9 mouse cellular contexts compared by ENCODE assay signal in genomic region chr2:164970631-164971196, GRCm38 (mm10). TPM values are rescaled to one million over a fixed set of nuclear protein-coding genes. Genes with fewer than 3 reads are reported as not detected.
DNase-seq lines count a peak whose midpoint lies in the region; ATAC-seq lines count a peak whose summit lies in the region.
"Had no signal": no experiment of that assay in that cellular context is flagged by ENCODE, and none has a peak within 500 bp of the region (broad histone marks: within the 10 kb centered on the region; RNA-seq: fewer than 3 reads in every experiment).

No protein-coding gene starts in this region.

- H3K27ac ChIP-seq in heart, embryonic 10.5 days: no peak overlapping the region
- no peak overlapping the region for H3K27ac ChIP-seq in forebrain, embryonic 16.5 days (ENCODE audit: low read length)
- H3K27ac ChIP-seq in limb, embryonic 12.5 days: no peak overlapping the region
- H3K27ac ChIP-seq: liver, embryonic 15.5 days had no signal

- peak overlapping the region; percentile 52 for H3K9ac ChIP-seq in forebrain, embryonic 16.5 days (replicated peaks; ENCODE audit: low read depth, low read length)
- H3K9ac ChIP-seq in limb, embryonic 12.5 days (replicated peaks): no peak overlapping the region
- H3K9ac ChIP-seq: liver, embryonic 15.5 days had no signal

- no peak for DNase-seq in heart, embryonic 10.5 days (ENCODE audit: low spot score)
- DNase-seq in heart, postnatal 4 days: no peak
- DNase-seq in cerebellum, adult 11-12 months: peak; percentile 90
- peak; percentile 76 to 79 for DNase-seq in right cerebral cortex, postnatal 10 days (ENCODE audit: low spot score in 2 of 2)
- no peak for DNase-seq in ovary, postnatal 10 days (ENCODE audit: low spot score)
- DNase-seq in ovary, postnatal 36 days (ENCODE audit: low spot score): no peak

- H3K4me1 ChIP-seq in heart, embryonic 10.5 days: peaks cover 31% of the 10 kb centered on the region
- H3K4me1 ChIP-seq in forebrain, embryonic 16.5 days (replicated peaks; ENCODE audit: control insufficient read depth, insufficient read depth, low read length): peaks cover 32% of the 10 kb centered on the region
- peaks cover 24% of the 10 kb centered on the region for H3K4me1 ChIP-seq in limb, embryonic 12.5 days (replicated peaks)

- peak overlapping the region; percentile 84 for H3K4me2 ChIP-seq in forebrain, embryonic 16.5 days (ENCODE audit: low read length)
- peak overlapping the region; percentile 49 for H3K4me2 ChIP-seq in limb, embryonic 12.5 days
- H3K4me2 ChIP-seq: liver, embryonic 15.5 days had no signal

- H3K36me3 ChIP-seq in heart, embryonic 10.5 days: no peaks in the 10 kb centered on the region
- no peaks in the 10 kb centered on the region for H3K36me3 ChIP-seq in forebrain, embryonic 16.5 days (ENCODE audit: control insufficient read depth, insufficient read depth)
- H3K36me3 ChIP-seq in limb, embryonic 12.5 days: no peaks in the 10 kb centered on the region
- H3K36me3 ChIP-seq: liver, embryonic 15.5 days had no signal

- H3K9me3 ChIP-seq in heart, embryonic 10.5 days: no peaks in the 10 kb centered on the region
- H3K9me3 ChIP-seq in forebrain, embryonic 16.5 days (ENCODE audit: control insufficient read depth, low read length): no peaks in the 10 kb centered on the region
- H3K9me3 ChIP-seq in limb, embryonic 12.5 days: no peaks in the 10 kb centered on the region
- H3K9me3 ChIP-seq: liver, embryonic 15.5 days had no signal

- peaks cover 96% of the 10 kb centered on the region for H3K27me3 ChIP-seq in heart, embryonic 10.5 days (ENCODE audit: insufficient read depth, poor library complexity, severe bottlenecking)
- peaks cover 36% of the 10 kb centered on the region for H3K27me3 ChIP-seq in forebrain, embryonic 16.5 days (replicated peaks; ENCODE audit: control insufficient read depth, insufficient read depth, low read length)
- peaks cover 91% of the 10 kb centered on the region for H3K27me3 ChIP-seq in limb, embryonic 12.5 days

- peak; percentile 53 for ATAC-seq in forebrain, embryonic 16.5 days
- ATAC-seq in limb, embryonic 12.5 days (ENCODE audit: insufficient number of reproducible peaks, insufficient read depth, low FRiP score, low TSS enrichment, low read depth): no peak

- WGBS in heart, embryonic 10.5 days: under 1% methylated on average over 42 of the region's 42 CpGs
- under 1% methylated on average over 41 of the region's 42 CpGs for WGBS in forebrain, embryonic 16.5 days
- under 1% methylated on average over 41 of the region's 42 CpGs for WGBS in limb, embryonic 12.5 days

- H3K4me3 ChIP-seq in heart, embryonic 10.5 days: peak overlapping the region; percentile 39
- H3K4me3 ChIP-seq in forebrain, embryonic 16.5 days (replicated peaks; ENCODE audit: low read length): peak overlapping the region; percentile 38
- peak overlapping the region; percentile 25 for H3K4me3 ChIP-seq in limb, embryonic 12.5 days (replicated peaks)
- H3K4me3 ChIP-seq: liver, embryonic 15.5 days had no signal

RNA-seq across cellular contexts. Expression of gene Slc12a5, which starts 10.1 kb away (rescaled TPM):
- 0.74 and 0.92 TPM in 2 replicates for polyA plus RNA-seq in heart, embryonic 10.5 days (2016; fragmentation: Nextera tagmentation; extraction: Ambion mirVana)
- total RNA-seq in heart, postnatal 4 days (2021): 1 to 10 TPM in 1 of 2 experiments, under 1 TPM in 1; 0.90 to 1.1 TPM
- polyA plus RNA-seq in forebrain, embryonic 16.5 days (2015; fragmentation: Nextera tagmentation; extraction: Ambion mirVana): 13.1 and 22.4 TPM in 2 replicates
- polyA plus RNA-seq in limb, embryonic 12.5 days (2016; fragmentation: Nextera tagmentation; extraction: Ambion mirVana): 1.5 and 1.6 TPM in 2 replicates

RNA-seq across cellular contexts. Expression of gene Mmp9, which starts 30.1 kb away (rescaled TPM):
- polyA plus RNA-seq in heart, embryonic 10.5 days (2016; fragmentation: Nextera tagmentation; extraction: Ambion mirVana): 0.53 and 1.1 TPM in 2 replicates
- total RNA-seq in heart, postnatal 4 days (2021): under 1 TPM; 0.48 to 0.63 TPM
- 16.9 and 20.6 TPM in 2 replicates for polyA plus RNA-seq in forebrain, embryonic 16.5 days (2015; fragmentation: Nextera tagmentation; extraction: Ambion mirVana)
- polyA plus RNA-seq in limb, embryonic 12.5 days (2016; fragmentation: Nextera tagmentation; extraction: Ambion mirVana): 1.9 and 2.9 TPM in 2 replicates

RNA-seq across cellular contexts. Expression of gene Zfp335, which starts 59.2 kb away (rescaled TPM):
- polyA plus RNA-seq in heart, embryonic 10.5 days (2016; fragmentation: Nextera tagmentation; extraction: Ambion mirVana): 12.6 and 13.5 TPM in 2 replicates
- total RNA-seq in heart, postnatal 4 days (2021): 10 to 100 TPM; 14.7 to 15.8 TPM
- 16.2 and 19.9 TPM in 2 replicates for polyA plus RNA-seq in forebrain, embryonic 16.5 days (2015; fragmentation: Nextera tagmentation; extraction: Ambion mirVana)
- polyA plus RNA-seq in limb, embryonic 12.5 days (2016; fragmentation: Nextera tagmentation; extraction: Ambion mirVana): 14.4 and 17.4 TPM in 2 replicates

Comparison
In these comparisons a context has a peak if more than half of its experiments do, and no peak if none do; other contexts are left out.
1. DNase-seq: peak in cerebellum, adult 11-12 months (single experiment) and right cerebral cortex, postnatal 10 days (2 of 2); none in heart, embryonic 10.5 days (single experiment), heart, postnatal 4 days (single experiment), ovary, postnatal 10 days (single experiment) and ovary, postnatal 36 days (single experiment).
2. Peak in every context shown above with its lines, with median percentiles within 50 percentile points of each other: H3K4me3 ChIP-seq.